ENCODE assay signal across 21 mouse cellular contexts in the genomic region with DNA sequence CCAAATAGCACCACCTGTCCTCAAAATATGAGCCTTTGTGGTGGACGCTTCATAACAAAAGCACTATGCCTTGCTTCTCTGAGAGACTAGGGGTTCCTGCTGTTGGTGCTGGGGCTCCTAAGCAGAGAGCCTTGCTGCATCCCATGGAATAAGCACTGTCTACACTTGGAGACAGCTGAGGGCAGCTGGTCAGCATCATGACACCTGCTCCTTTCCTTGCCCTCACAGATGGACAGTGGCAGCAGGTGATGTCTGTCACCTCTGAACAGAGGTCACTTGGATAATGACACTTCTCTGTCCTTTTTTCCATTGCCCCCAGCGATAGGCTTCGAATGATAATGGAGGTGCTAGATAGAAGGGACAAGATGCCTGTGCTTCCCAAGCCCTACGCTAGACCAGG. TPM values are rescaled to one million over a fixed set of nuclear protein-coding genes. Genes with fewer than 3 reads are reported as not detected.
DNase-seq lines count a peak whose midpoint lies in the region; ATAC-seq and TF ChIP-seq lines count a peak whose summit lies in the region.
"Had no signal": no experiment of that assay in that cellular context is flagged by ENCODE, and none has a peak within 500 bp of the region (broad histone marks: within the 10 kb centered on the region; RNA-seq: fewer than 3 reads in every experiment).

No protein-coding gene starts in this region.

- H3K79me2 ChIP-seq in myocyte (ENCODE audit: control insufficient read depth, insufficient read depth): no peaks in the 10 kb centered on the region

- no peak overlapping the region for H3K4me2 ChIP-seq in midbrain, embryonic 11.5 days
- H3K4me2 ChIP-seq in myocyte (ENCODE audit: low read depth): no peak overlapping the region
- H3K4me2 ChIP-seq: embryonic facial prominence, embryonic 13.5 days; embryonic facial prominence, embryonic 15.5 days; forebrain, embryonic 12.5 days had no signal

- ATAC-seq in midbrain, embryonic 11.5 days (ENCODE audit: low FRiP score): no peak
- ATAC-seq: forebrain, embryonic 14.5 days; forebrain, embryonic 16.5 days had no signal

- H3K4me1 ChIP-seq in midbrain, embryonic 11.5 days (ENCODE audit: control insufficient read depth, insufficient read depth, low read length): no peaks in the 10 kb centered on the region
- 0 out of 2 replicates have a peak, but pooled peaks cover 3% of the 10 kb centered on the region for H3K4me1 ChIP-seq in midbrain, embryonic 10.5 days
- H3K4me1 ChIP-seq in bone marrow macrophage, adult 2 months (ENCODE audit: control insufficient read depth, insufficient read depth, low read length): peaks cover 25% of the 10 kb centered on the region
- H3K4me1 ChIP-seq: embryonic facial prominence, embryonic 15.5 days; forebrain, embryonic 12.5 days had no signal

- no peaks in the 10 kb centered on the region for H3K9me3 ChIP-seq in midbrain, embryonic 11.5 days (ENCODE audit: control insufficient read depth, low read length)
- H3K9me3 ChIP-seq in midbrain, embryonic 10.5 days (replicated peaks): no peaks in the 10 kb centered on the region
- H3K9me3 ChIP-seq: embryonic facial prominence, embryonic 13.5 days; embryonic facial prominence, embryonic 15.5 days; forebrain, embryonic 10.5 days; forebrain, embryonic 12.5 days had no signal

- no peak for TF ChIP-seq CTCF in bone marrow macrophage, adult 2 months (IDR thresholded peaks at IDR 0.05; ENCODE audit: low read depth, low read length)

- no peak for TF ChIP-seq POLR2A in bone marrow macrophage, adult 2 months (IDR thresholded peaks at IDR 0.05; ENCODE audit: borderline replicate concordance, low read depth, low read length)
- TF ChIP-seq POLR2A in myocyte (IDR thresholded peaks at IDR 0.05; ENCODE audit: insufficient read length, low read depth): no peak

- WGBS in midbrain, embryonic 11.5 days: 87% methylated on average over 4 of the region's 4 CpGs
- WGBS in midbrain, embryonic 10.5 days: 84% methylated on average over 4 of the region's 4 CpGs

- no peaks in the 10 kb centered on the region for H3K36me3 ChIP-seq in midbrain, embryonic 11.5 days (ENCODE audit: control insufficient read depth, insufficient read depth, low read length)
- no peaks in the 10 kb centered on the region for H3K36me3 ChIP-seq in midbrain, embryonic 10.5 days
- H3K36me3 ChIP-seq in myocyte (ENCODE audit: control insufficient read depth, insufficient read depth): no peaks in the 10 kb centered on the region
- H3K36me3 ChIP-seq: embryonic facial prominence, embryonic 13.5 days; embryonic facial prominence, embryonic 15.5 days; forebrain, embryonic 10.5 days; forebrain, embryonic 12.5 days had no signal

- no peak overlapping the region for H3K4me3 ChIP-seq in midbrain, embryonic 11.5 days (ENCODE audit: low read depth, low read length)
- no peak overlapping the region for H3K4me3 ChIP-seq in midbrain, embryonic 10.5 days
- H3K4me3 ChIP-seq in bone marrow macrophage, adult 2 months (ENCODE audit: insufficient read depth, low read length): no peak overlapping the region
- no peak overlapping the region for H3K4me3 ChIP-seq in myocyte
- H3K4me3 ChIP-seq: embryonic facial prominence, embryonic 13.5 days; embryonic facial prominence, embryonic 15.5 days; erythroblast, embryonic 14.5 days; forebrain, embryonic 10.5 days; forebrain, embryonic 12.5 days had no signal

- H3ac ChIP-seq in myocyte (ENCODE audit: control insufficient read depth, insufficient read length): no peak overlapping the region

- H3K27me3 ChIP-seq in midbrain, embryonic 11.5 days (ENCODE audit: control insufficient read depth, insufficient read depth, low read length): no peaks in the 10 kb centered on the region
- H3K27me3 ChIP-seq in midbrain, embryonic 10.5 days (ENCODE audit: low read depth, poor library complexity, severe bottlenecking): no peaks in the 10 kb centered on the region
- no peaks in the 10 kb centered on the region for H3K27me3 ChIP-seq in myocyte (ENCODE audit: control insufficient read depth, insufficient read depth, insufficient read length)
- H3K27me3 ChIP-seq: embryonic facial prominence, embryonic 13.5 days; embryonic facial prominence, embryonic 15.5 days; forebrain, embryonic 12.5 days had no signal

- H3K9ac ChIP-seq in midbrain, embryonic 11.5 days (ENCODE audit: low read length): no peak overlapping the region
- H3K9ac ChIP-seq: embryonic facial prominence, embryonic 13.5 days; embryonic facial prominence, embryonic 15.5 days; forebrain, embryonic 12.5 days had no signal

- H3K27ac ChIP-seq in midbrain, embryonic 11.5 days (ENCODE audit: low read depth, low read length): no peak overlapping the region
- H3K27ac ChIP-seq in midbrain, embryonic 10.5 days (replicated peaks): no peak overlapping the region
- H3K27ac ChIP-seq in bone marrow macrophage, adult 2 months (ENCODE audit: insufficient read depth, low read depth, low read length): peak overlapping the region; percentile 25; the same call in 1 of the 2 replicates
- H3K27ac ChIP-seq: embryonic facial prominence, embryonic 13.5 days; embryonic facial prominence, embryonic 15.5 days; forebrain, embryonic 10.5 days; forebrain, embryonic 12.5 days had no signal

- peak; percentile 80 for DNase-seq in midbrain, embryonic 11.5 days (ENCODE audit: low spot score, missing footprints)
- DNase-seq in midbrain, embryonic 10.5 days (ENCODE audit: low spot score): no peak
- DNase-seq in B cell, adult 2 months: no peak
- no peak for DNase-seq in neural tube, embryonic 10.5 days (ENCODE audit: extremely low spot score, low spot score)
- DNase-seq: adrenal gland, adult 2 months; adrenal gland, postnatal 10 days; adrenal gland, postnatal 25 days; cerebellum, adult 11-12 months; cerebellum, adult 2 months; cerebellum, adult 9-10 months; cerebellum, postnatal 10 days; cerebellum, postnatal 25 days had no signal

TF ChIP-seq in myocyte, 11 proteins besides CTCF, POLR2A, EP300 and RAD21:
- TF ChIP-seq MYOD1 (IDR thresholded peaks at IDR 0.05; ENCODE audit: control insufficient read depth in 1 of 3, insufficient read length in 2 of 3, low read depth in 2 of 3) (peak in 2 of 3 experiments; percentile 51 to 53), MYOG (IDR thresholded peaks at IDR 0.05; ENCODE audit: control insufficient read depth in 1 of 3, insufficient read depth in 1 of 3, insufficient read length in 2 of 3, low read depth in 2 of 3) (no peak), TCF12 (IDR thresholded peaks at IDR 0.05; ENCODE audit: insufficient read depth, poor library complexity, severe bottlenecking) (no peak), E2F4 (IDR thresholded peaks at IDR 0.05; ENCODE audit: insufficient read depth) (no peak)

RNA-seq across cellular contexts. Expression of gene Kpna3, which starts 13.4 kb away (rescaled TPM):
- 110 and 116 TPM in 2 replicates for polyA plus RNA-seq in midbrain, embryonic 11.5 days (2014; fragmentation: Nextera tagmentation; extraction: Ambion mirVana)
- 90.8 and 90.9 TPM in 2 replicates for polyA plus RNA-seq in midbrain, embryonic 10.5 days (2016; fragmentation: Nextera tagmentation; extraction: Ambion mirVana)
- 35.1 and 35.8 TPM in 2 replicates for polyA plus RNA-seq in bone marrow macrophage, adult 2 months (2012; ENCODE audit: insufficient read depth, insufficient read length, missing spikeins)
- polyA plus RNA-seq in myocyte (2012; fragmentation: generic; extraction: Trizol): 13.7 TPM
